Mouse (Mus musculus) retina, postnatal 1 day (tissue): Measurements from ENCODE around the gene Snrnp25.

Source experiments
- DNase-seq: peaks from one replicate; pipeline ENCODE4 v3.0.0-alpha.2; 2012

Gene Snrnp25

DNA sequence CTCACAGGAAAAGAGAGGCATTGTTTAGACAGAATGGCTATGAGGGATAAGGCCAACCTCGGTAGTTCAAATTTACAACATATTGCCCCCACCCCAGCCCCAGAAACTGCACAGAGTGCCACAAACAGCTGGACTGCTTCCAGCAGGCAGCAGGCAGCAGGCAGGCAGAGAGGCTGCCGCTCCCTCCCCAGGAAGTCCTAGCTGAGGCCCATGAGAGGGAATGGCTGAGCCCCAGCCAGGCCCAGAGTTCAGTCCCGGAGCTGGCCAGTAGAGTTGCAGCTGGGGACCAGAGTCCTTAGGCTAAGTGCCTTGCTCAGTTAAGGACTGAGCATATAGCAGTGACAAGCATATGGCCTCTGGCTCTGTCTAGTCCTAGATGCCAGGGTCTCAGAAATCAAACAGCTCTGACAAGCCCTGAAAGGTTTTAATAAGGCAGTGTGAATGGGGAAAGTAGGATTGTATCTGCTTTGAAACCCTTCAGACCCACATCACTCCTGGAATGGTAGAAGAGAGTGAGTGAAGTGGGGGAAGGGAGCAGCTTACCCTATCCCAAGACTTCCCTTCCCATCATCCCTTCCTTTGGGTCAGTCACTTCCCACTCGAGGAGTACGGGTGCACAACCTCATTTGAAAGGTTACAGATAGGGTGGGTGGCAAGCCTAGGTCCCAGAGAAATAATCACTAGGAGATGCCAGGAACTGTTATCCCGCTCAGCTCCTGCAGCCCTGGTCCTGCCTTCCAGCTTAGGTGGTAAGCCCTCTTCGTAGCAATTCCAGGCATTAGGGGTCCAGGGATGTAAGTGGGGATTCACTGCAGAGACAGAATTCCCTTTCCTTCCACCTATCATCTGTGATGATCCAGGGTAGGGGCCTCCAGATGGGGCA is 20.2 kb downstream of the Snrnp25 start:
- DNase-seq, result no peak

DNA sequence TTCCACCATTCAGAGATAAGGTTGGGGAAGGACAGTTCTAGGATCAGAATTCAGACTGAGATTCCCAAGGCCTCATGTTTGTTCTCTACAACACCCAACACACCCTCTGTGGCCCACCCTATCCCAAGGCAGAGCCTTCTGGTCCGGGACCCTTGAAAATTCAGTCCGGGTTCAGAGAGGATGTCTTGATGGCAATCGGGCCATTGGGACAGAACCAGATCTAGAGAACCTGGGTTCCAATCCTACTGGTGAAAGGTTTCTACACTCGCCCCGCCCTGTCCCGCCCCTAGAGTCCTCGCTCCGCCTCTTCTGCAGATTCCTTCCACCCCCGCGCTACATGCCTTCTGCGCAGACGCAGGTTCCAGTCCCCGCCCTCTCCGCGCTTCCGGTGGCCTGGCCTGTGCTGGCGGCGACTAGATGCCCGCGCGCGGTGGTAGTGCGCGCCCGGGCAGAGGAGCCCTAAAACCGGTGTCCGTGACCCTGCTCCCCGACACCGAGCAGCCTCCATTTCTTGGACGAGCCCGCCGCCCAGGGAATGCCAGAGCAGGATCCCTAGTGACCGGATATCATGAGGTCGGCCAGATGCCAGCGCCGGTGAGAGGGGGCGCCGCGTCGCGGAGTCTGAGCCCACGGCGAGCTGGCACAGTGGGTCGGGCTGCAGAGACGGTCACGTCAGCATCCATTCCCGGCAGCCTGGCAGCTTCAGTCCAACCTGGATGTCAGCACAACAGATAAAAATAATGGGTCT is 21.1 kb downstream of the Snrnp25 start, which contains the start of gene Mpg:
Gene Mpg, plus strand, starts transcription at position 382 of the 748 bp plus-strand sequence.
- DNase-seq, result peak; percentile 91

DNA sequence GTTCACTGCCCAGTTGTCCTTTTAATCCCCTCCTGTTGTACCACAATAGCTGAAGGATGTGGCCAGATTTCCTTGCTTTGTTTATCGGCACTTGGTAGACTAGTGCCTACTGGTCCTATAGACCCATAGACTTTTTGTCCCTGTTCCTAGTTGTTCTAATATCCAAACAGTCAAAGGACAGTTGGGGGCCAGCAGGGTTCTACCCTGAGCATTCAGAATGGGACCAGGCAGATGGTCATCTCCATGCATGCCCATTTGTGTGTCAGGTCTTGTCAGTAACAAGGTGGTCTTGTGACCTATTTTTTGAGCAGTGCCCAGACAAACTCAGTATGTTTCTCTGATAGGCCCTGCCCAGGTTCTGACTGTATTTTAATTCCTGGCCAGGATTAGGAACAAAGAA is 21.8 kb downstream of the Snrnp25 start:
- DNase-seq, result no peak

DNA sequence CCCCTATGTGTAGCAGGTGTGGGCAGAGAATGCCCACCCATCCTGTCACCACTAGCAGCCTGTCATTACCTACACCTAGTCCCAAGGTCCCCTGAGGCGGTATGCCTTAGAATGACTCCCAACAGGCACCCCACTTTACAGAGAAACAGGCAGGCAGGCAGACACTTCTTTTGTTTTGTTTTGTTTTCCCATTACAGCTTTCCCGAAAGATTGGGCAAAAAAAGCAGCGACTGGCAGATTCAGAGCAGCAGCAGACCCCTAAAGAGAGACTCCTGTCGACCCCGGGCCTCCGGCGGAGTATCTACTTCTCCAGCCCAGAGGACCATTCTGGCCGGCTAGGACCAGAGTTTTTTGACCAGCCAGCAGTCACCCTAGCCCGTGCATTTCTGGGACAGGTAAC is 22.3 kb downstream of the Snrnp25 start:
- no peak for DNase-seq

DNA sequence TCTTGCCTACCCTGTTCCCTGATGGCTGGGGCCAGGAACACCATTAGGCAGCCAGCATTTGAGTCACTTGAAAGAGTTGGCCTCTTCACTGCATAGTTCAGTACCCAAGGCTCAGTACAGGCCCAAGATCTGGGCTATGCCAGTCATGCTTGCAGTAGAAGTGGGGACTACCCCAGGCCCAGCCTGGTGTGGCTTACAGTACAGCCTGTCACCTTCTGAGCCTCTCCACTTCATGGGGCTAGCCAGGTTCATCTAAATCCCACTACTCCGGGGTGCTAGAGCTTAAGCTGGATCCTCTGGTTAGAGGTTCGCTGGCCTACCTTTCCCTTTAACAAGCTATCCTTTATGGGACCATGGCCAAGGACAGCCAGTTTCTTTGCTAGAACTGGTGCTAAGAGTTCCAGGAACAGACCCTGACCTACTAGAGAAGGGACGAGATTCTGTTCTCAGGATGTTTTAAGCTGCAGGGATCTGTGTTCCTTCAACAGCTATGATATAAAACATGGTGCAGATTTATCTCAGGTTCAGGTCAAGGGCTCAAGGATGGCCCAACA is 23.2 kb downstream of the Snrnp25 start:
- DNase-seq, result no peak

DNA sequence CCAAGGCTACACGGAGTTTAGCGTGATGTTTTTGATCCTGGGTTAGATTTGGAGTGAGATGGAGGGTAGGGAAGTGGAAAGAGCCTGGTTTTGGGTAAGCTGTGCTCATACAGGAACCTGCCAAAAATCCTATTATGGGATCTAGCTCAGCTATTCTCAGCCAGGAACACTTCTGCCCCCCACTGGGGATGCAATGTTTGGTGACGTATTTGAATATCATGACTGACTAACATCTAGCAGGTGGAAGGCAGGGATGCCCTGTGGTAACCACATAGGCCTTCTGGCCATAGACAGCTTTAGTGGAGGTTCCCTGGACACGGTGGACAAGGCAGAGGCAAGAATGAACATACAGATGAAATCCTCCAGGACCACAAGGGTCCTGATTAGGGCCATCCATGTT is 25.0 kb downstream of the Snrnp25 start:
- DNase-seq, result no peak

DNA sequence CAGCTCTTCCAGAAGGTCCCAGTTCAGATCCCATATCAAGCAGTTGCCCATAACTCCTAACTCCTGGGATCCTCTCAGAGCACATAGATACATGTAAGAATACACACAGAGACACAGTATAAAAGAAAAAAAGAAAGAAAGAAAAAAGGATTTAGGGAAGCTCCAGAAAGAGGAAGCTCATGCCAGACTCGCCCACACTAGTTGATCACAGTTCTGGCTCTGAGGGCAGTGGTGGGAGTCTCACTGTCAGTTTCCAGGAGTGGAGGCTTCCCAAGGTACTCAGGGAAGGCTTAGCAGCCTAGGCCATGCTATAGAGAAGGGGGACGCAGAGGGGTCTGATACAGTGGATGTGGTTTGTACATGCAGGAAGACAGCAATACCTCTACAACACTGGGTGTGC is 25.9 kb downstream of the Snrnp25 start:
- no peak for DNase-seq

DNA sequence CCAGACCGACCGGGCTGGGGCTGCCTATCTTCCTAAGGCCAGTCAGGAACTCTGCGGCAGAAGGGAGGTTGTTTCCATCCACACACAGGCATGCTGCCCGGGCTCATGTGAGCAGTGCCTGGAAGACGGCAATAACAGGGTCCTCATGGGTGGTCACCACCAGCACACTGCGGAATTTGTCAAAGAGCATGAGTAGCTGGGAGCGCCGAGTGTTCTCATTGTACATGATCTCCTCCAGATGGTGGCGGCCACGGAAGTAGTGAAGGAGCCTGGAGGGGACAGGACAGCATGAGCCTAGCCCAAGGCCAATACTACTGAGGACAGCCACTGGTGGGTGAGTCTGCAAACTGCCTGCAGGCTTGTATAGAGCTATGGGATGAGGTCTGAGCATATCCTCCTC is 27.6 kb downstream of the Snrnp25 start:
- peak; percentile 49 for DNase-seq

DNA sequence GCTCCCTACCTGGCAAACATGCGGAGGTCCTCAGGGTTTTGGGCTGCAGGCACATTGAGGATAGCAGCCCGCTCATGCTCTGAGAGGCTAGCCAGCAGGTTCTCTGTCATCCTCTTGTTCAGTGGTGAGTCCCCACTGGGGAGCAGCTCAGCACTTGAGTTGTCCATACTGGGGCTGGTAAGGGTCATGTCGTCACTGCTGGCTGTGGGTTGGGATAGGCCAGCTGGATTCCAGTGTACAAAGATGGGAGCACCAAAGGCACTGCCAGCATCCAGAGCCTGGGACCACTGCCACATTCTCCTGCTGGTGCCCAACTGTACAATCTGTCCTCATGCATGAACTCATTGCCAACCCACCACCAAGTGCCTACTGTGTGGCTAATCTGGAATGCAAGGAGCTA is 28.7 kb downstream of the Snrnp25 start:
- no peak for DNase-seq

DNA sequence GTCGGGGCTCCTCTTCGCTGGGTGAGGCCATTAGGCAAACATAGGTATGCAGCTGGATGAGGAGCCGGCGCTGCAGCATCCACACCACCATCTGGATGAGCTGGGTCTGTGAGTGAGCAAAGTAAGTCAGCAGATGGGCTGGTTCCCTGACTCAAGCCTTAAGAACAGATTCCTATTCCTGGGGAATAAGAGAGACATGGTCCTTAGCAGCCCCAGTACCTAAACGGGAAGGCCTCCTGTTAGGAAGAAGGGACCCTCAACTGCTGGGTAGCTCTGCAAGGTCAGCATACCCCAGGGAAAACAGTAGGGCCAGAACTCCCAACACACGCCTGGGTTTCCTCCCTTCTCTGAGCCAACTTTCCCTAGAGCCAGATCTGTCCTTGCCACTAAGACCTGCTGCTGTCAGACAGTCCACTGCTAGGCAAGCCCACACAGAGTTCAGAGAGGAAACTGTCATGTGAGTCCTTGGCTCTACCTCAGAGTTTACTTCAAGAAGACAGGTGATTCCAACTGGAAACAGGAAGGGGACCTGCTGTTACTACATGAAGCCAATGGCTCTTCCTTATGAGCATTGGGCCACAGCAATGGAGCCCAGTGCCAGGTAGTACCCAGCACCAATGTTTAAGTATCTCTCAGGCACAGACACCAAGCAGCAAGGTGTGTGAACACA is 29.7 kb downstream of the Snrnp25 start:
- no peak for DNase-seq

DNA sequence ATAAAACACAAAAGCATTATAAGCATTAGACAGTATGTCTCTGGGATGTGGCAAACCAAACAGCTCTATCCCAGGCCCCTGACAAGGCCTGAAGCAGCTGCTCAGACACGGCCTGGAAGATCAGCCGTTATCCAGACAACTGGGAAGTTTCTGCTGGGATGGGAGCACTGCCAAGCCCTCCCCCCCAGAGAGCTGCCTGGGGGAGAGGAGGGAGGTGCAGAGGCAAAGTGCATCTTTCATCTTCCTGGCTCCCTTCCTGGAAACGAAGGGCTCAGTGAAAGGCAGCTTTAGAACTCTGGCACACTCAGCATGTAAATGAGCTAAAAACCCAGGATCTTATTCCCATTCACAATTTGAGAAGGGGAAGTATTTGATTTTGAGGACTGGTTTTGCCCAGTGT is 30.4 kb downstream of the Snrnp25 start:
- no peak for DNase-seq

DNA sequence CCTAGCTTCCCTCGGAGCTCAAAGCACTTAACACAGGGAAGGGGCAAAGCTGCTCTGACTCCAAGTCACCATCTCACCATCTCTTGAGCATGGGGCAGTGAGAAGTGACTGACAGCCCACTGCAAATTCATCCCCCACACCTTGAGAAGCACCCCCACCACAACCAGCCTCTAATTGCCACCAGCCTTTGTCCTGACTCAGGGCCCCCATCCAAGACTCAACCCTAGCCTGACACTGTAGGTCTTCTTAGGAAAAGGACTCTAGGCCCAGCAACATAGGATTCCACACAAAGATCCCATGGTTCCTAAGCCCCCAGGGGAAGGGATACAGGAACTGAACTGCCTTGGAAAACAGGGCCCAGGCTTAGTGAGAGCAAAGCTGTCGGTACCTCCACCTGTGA is 30.9 kb downstream of the Snrnp25 start:
- DNase-seq, result no peak

DNA sequence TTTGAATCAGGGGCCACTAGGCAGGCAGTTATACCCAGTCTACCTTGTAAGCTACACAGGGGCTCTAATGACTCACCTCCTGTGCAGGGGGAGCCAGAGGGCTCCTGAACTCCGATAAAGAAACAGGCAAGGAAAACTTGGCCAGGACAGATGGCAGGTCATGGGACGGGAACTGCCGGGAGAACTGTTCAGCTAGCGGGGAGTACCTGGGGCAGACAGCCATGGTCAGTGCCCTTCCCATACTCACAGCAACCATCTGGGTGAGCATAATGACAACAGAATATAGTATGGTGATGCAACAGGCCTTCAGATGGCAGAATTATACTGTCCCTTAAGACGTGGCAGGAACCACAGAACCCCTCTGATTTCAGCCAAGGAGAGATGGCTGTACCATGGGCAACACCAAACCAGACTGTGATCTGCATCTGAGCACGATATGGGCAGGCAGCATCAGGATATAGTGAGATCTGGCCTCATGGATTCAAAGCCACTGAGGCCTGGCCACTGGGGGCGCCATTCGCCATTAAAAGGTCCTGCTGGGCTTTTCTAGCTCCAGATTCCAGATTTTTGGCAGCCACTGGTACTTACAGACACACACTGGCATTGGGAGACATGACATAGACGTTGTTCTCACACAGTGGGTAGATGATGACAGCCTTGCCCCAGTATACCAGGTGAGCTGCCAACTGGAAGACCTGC is 31.6 kb downstream of the Snrnp25 start:
- peak; percentile 67 for DNase-seq

DNA sequence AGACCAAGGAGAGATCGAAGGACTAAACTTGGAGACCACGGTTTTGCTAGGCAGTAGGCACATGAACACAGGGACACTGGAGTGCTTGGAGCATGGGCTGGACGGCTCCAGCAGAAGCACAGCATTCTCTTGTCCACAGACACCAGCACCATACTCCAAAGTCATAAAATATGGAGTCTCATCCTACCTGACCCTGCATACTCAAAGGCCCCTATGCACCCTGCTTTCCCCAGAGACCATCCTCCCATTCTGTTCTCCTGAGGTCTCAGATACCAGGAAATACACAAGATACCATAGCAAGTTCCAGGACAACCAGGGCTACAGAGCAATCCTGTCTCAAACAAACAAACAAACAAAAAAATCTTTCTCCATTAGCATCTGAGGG is 32.2 kb downstream of the Snrnp25 start:
- DNase-seq, result no peak

DNA sequence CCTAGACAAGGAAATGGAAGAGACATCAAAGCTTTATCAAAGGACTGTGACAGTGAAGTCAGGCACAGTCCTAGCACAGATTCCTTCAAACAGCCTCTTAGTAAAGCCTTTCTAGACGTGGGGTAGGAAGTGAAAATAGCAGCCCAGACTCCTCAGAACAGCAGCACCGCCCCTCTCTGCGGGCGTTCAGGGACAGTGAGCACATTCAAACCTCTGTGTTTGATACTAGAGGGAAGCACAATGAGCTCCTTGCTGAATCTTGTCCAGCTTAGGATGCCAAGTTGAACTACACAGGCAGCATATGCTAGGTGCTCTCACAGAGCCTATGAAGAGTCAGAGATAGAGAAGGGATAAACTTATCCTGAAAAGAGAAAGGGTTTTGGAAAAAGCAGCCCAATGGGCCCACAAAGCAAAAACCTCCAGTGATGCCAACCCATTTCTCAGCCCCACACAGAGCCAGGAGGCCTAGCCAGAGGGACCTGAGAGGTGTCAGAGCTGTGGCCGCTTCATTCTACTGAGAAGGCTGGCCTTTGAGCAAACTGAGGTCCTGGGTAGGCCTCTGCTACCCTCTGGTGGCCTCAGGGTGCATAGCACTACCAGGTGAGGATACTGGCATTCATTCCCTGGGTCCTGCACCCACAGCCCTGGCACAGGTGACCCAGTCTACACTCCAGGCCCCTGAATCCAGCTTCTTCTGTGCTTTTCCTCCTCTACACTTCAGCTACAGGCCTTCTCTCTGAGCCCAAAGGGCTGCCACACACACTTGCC is 33.1 kb downstream of the Snrnp25 start:
- DNase-seq, result peak; percentile 77

DNA sequence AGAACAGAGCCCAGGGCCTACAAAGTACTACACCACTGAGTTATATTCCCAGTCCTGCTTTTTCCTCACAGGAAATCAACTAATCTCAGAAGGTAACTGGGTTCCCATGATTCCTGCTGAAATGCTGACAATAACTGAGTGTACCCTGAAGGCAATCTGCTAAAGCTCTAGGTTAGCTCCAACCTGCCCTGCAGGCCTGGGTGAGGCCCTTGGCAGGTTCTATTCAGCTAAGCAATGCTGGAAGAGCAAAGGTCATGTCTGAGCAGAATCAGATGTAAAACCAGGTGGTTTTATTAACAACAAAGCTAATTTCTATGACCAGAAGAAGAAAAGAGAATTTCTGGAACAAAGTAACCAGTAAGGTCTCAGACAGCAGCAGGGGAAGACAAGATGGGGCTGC is 36.2 kb downstream of the Snrnp25 start:
- no peak for DNase-seq

DNA sequence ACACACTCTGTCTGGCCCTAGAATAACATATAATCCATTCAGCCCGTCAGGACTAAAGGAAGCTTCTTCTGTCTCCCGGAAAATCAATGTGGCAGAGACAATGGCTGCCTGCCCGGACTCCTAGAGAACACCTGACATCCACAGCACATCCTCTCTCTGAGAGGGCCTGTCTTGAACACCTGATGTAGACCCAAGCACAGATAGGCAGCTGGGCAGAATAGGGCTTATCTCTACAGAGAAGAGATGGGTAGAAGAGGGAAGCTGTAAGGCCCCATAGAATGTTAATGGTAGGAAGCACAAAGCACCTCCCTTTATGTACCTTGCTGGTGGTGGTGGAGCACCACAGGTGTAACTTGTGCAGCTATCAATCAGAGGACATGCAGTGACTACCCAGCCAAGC is 37.0 kb downstream of the Snrnp25 start:
- DNase-seq, result no peak

DNA sequence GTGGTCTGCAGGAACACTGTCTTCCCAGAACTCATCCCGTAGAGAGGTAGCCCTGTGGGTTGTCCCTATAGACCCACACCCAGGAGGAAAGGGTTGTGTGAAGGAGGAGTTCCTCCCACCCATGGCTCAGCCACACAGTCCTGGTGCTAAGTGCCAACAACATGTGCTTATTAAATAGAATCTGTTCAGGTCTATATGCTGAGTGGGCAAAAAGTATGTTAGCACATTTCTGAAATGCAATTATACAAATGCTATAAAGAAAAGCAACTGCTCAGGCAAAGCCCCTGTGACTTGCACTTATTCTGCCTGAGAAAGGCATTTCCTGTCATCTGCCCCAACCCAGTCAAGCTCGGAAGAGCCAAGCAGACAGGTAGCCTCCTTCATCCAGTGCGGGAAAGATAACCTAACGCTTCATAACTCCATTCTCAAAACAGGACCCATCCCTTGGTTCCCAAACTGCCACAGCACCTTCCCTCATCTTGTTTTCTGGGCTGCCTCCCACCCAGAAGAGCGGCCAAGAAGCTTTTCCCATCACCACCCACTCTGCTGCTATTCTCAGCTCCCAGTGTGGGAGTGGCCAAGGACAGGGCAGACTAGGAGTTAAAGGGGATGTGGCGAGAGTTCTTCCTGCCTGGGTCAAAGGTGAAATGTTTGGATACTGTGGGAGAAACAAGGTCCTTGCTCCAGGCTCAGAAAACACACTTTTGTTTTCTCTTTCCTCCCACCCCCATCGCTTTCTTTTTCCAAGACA is 38.2 kb downstream of the Snrnp25 start:
- DNase-seq, result no peak

DNA sequence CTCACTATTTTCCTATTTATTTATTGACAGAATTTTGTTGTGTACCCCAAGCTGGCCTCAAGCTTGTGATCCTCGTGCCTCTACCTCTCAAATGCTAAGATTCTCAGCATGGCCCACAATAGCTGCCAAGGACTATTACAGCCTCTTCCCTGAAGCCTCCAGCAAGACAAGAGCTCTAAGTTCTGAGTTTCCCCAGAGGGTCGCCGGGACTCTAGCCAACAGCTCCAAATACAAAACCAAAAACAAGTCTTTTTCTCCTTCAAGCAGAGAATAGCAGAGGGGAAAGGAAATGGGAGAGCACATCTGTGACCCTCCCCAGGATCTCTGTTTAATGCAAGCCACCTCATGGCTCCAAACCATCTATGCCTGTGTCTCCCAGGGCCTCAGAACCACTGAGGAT is 38.8 kb downstream of the Snrnp25 start:
- DNase-seq, result no peak

DNA sequence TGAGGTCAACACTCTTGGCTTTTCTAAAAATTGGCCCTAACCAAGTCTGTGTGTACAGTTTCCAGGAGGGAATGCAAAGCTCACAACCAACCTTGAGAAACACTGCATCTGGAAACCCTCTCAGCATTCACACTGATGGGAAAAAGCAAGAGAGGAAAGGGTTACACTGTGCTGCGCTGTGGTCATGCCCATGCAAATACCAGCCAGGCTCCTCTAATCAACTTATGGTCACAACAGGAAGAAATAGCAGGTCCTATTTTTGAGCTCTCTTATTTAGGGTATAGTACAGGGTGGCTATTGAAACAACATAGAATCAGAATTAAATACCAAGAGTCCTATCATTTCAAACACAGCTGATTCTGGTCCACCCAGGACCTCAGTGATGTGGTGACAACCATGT is 39.4 kb downstream of the Snrnp25 start:
- DNase-seq, result no peak

DNA sequence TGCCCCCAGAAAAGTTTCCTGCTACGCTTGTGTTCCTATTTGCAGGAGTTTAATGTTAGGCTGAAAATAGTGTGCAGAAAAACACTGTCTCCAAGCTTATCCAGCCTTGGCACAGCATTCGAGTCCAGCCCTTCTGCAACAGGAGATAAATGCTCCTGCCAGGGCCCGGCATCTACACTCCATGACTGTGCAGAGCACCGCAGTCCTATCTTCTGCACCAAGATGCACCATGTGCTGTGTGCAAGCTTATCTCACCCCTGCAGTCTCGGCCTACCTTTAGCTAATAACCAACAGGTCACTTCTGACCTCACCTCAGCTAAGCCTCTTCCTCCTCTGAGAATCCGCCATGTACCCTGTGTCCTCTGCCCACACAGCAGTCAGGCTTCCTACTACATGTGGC is 40.4 kb downstream of the Snrnp25 start:
- DNase-seq, result no peak
